Mouse (Mus musculus) mature B cell (primary cell): ENCODE measurements around the gene Gsta2.
"Not testable (repeated sequence)": the region's sequence is repeated elsewhere in the genome, so short reads cannot be mapped to it uniquely, and the experiment has no call there.

ENCODE experiments used
- in situ Hi-C: fragments of 300-500 bp; cut with MboI; formaldehyde crosslinking; loops from 2 replicates; pipeline ENCODE4 v1.14.3; 2019

Gene Gsta2

GRCm38 (mm10) chr9:78365850-78366544, 10.4 kb upstream of the Gsta2 start:
- in situ Hi-C loops = no loop called here

GRCm38 (mm10) chr9:78364701-78365100, 9.1 kb upstream of the Gsta2 start:
- in situ Hi-C loops = no loop called here

- in situ Hi-C loops = no loop called here
Observed at GRCm38 (mm10) chr9:78363374-78363773, 7.8 kb upstream of the Gsta2 start.

GRCm38 (mm10) chr9:78360484-78360872, 4.9 kb upstream of the Gsta2 start:
- in situ Hi-C loops = no loop called here

- in situ Hi-C loops = no loop called here
Observed at GRCm38 (mm10) chr9:78359750-78360483, 4.3 kb upstream of the Gsta2 start.

GRCm38 (mm10) chr9:78358053-78358452, 2.5 kb upstream of the Gsta2 start:
- in situ Hi-C loops = no loop called here

- in situ Hi-C loops = no loop called here
Observed at GRCm38 (mm10) chr9:78354665-78355578, 666 bp downstream of the Gsta2 start.

- in situ Hi-C loops = no loop called here
Observed at GRCm38 (mm10) chr9:78351504-78352220, 3.9 kb downstream of the Gsta2 start.

- in situ Hi-C loops = not testable (repeated sequence)
Observed at GRCm38 (mm10) chr9:78350007-78350406, 5.6 kb downstream of the Gsta2 start.

GRCm38 (mm10) chr9:78349141-78349540, 6.4 kb downstream of the Gsta2 start:
- in situ Hi-C loops = not testable (repeated sequence)

GRCm38 (mm10) chr9:78348206-78349004, 7.2 kb downstream of the Gsta2 start:
- in situ Hi-C loops = not testable (repeated sequence)

- in situ Hi-C loops = no loop called here
Observed at GRCm38 (mm10) chr9:78347004-78347403, 8.6 kb downstream of the Gsta2 start.

- in situ Hi-C loops = not testable (repeated sequence)
Observed at GRCm38 (mm10) chr9:78345235-78345634, 10.4 kb downstream of the Gsta2 start.

- in situ Hi-C loops = not testable (repeated sequence)
Observed at GRCm38 (mm10) chr9:78343055-78343454, 12.5 kb downstream of the Gsta2 start.

GRCm38 (mm10) chr9:78342494-78342893, 13.1 kb downstream of the Gsta2 start:
- in situ Hi-C loops = not testable (repeated sequence)

- in situ Hi-C loops = not testable (repeated sequence)
Observed at GRCm38 (mm10) chr9:78340324-78340723, 15.3 kb downstream of the Gsta2 start.

GRCm38 (mm10) chr9:78337050-78337449, 18.5 kb downstream of the Gsta2 start:
- in situ Hi-C loops = not testable (repeated sequence)

- in situ Hi-C loops = not testable (repeated sequence)
Observed at GRCm38 (mm10) chr9:78327289-78327688, 28.3 kb downstream of the Gsta2 start, which contains the start of gene Omt2b. Omt2b (plus strand) TSS chr9:78327589.

- in situ Hi-C loops = no loop called here
Observed at GRCm38 (mm10) chr9:78319499-78319898, 36.1 kb downstream of the Gsta2 start.

GRCm38 (mm10) chr9:78314696-78315095, 40.9 kb downstream of the Gsta2 start, which contains the start of gene Omt2a:
Omt2a (minus strand) TSS chr9:78314796.
- in situ Hi-C loops = no loop called here

- in situ Hi-C loops = not testable (repeated sequence)
Observed at GRCm38 (mm10) chr9:78308122-78308521, 47.5 kb downstream of the Gsta2 start.
